Mouse (Mus musculus): ENCODE data around the gene Pi16.

GRCm38 (mm10) chr17:29319881-29320639 is 2.6 kb downstream of the Pi16 start:
- TF ChIP-seq POLR2A (IDR thresholded peaks at IDR 0.05; ENCODE audit: borderline replicate concordance, control insufficient read depth, low read depth, low read length) = no peak
- TF ChIP-seq CTCF (IDR thresholded peaks at IDR 0.05; ENCODE audit: control insufficient read depth, insufficient read depth, low read length) = no peak

Measured in bone marrow, adult 2 months (tissue).